Mouse (Mus musculus) CD8-positive naive resting alpha-beta T cell, adult 2 months (primary cell): ENCODE data around the gene Gipc1.

Source experiments
- DNase-seq, 2 experiments: peaks; one replicate each; pipeline ENCODE4 v3.0.0; 2022; ENCODE audit warnings: low read depth in 2 of 2, low spot score in 2 of 2

Gipc1 gene

GRCm38 (mm10) chr8:83652030-83652743, at the start of gene Gipc1:
Gene Gipc1, plus strand, starts transcription at chr8:83652677.
- peak; percentile 95 for DNase-seq

GRCm38 (mm10) chr8:83607661-83608397, 44.6 kb upstream of the Gipc1 start, which contains the start of the genes Tecr and Dnajb1:
Gene Tecr, minus strand, starts transcription at chr8:83607971.
Gene Dnajb1, plus strand, starts transcription at chr8:83608193.
- peak; percentile 100 for DNase-seq

GRCm38 (mm10) chr8:83608398-83608829, 44.1 kb upstream of the Gipc1 start:
- peak; percentile 77 to 81 for DNase-seq

- no peak for DNase-seq
Measured at GRCm38 (mm10) chr8:83609086-83609485, 43.4 kb upstream of the Gipc1 start.

GRCm38 (mm10) chr8:83609547-83610180, 42.8 kb upstream of the Gipc1 start:
- DNase-seq, result no peak

GRCm38 (mm10) chr8:83611921-83612320, 40.6 kb upstream of the Gipc1 start:
- DNase-seq, result peak; percentile 58

- DNase-seq, result no peak
Measured at GRCm38 (mm10) chr8:83613695-83614094, 38.8 kb upstream of the Gipc1 start.

GRCm38 (mm10) chr8:83616625-83617024, 35.9 kb upstream of the Gipc1 start:
- DNase-seq, result no peak

- no peak for DNase-seq
Measured at GRCm38 (mm10) chr8:83617111-83617510, 35.4 kb upstream of the Gipc1 start.

- DNase-seq, result no peak
Measured at GRCm38 (mm10) chr8:83618566-83618965, 33.9 kb upstream of the Gipc1 start.

GRCm38 (mm10) chr8:83619568-83620285, 32.8 kb upstream of the Gipc1 start:
- no peak for DNase-seq

GRCm38 (mm10) chr8:83621691-83622388, 30.6 kb upstream of the Gipc1 start:
- DNase-seq, result no peak

GRCm38 (mm10) chr8:83622389-83622989, 30.0 kb upstream of the Gipc1 start:
- DNase-seq, result peak; percentile 85 to 88

- DNase-seq, result no peak
Measured at GRCm38 (mm10) chr8:83623549-83623948, 28.9 kb upstream of the Gipc1 start.

- DNase-seq, result no peak
Measured at GRCm38 (mm10) chr8:83624739-83625138, 27.7 kb upstream of the Gipc1 start.

- no peak for DNase-seq
Measured at GRCm38 (mm10) chr8:83625676-83626299, 26.7 kb upstream of the Gipc1 start.

GRCm38 (mm10) chr8:83632083-83632707, 20.3 kb upstream of the Gipc1 start:
- no peak for DNase-seq

GRCm38 (mm10) chr8:83638856-83639255, 13.6 kb upstream of the Gipc1 start:
- DNase-seq, result no peak

GRCm38 (mm10) chr8:83639649-83640048, 12.8 kb upstream of the Gipc1 start:
- no peak for DNase-seq
